Mouse (Mus musculus): ENCODE results near the gene Zfp513. TPM values are rescaled to one million over a fixed set of nuclear protein-coding genes. Genes with fewer than 3 reads are reported as not detected.

The Zfp513 gene
- total RNA-seq, 1 experiment, result 18.5 TPM

GRCm38 (mm10) chr5:31221304-31221945 is 19.3 kb upstream of the Zfp513 start:
- TF ChIP-seq ZNF384 (IDR thresholded peaks at IDR 0.05; ENCODE audit: low read depth, low read length), result no peak
- no peak for TF ChIP-seq CHD2 (IDR thresholded peaks at IDR 0.05; ENCODE audit: low read depth, low read length)
- no peak for TF ChIP-seq MAFK (IDR thresholded peaks at IDR 0.05; ENCODE audit: insufficient read depth, low read depth, low read length)
- no peak for TF ChIP-seq HCFC1 (IDR thresholded peaks at IDR 0.05; ENCODE audit: borderline replicate concordance, insufficient read depth, low read length)
- no peak for TF ChIP-seq ZC3H11A (IDR thresholded peaks at IDR 0.05; ENCODE audit: borderline replicate concordance, low read depth, low read length)
- Histone ChIP-seq H3K4me1 (ENCODE audit: control insufficient read depth in 2 of 2, insufficient read depth in 2 of 2, low read length in 2 of 2, poor library complexity in 1 of 2) (peaks cover 0 to 3% of the 10 kb centered on the region in 2 experiments; a peak in 1 of 4 replicates), H3K9me3 (ENCODE audit: control insufficient read depth, insufficient read depth, low read depth, low read length) (no peaks in the 10 kb centered on the region), H3K9ac (ENCODE audit: insufficient read depth, low read depth, low read length, poor library complexity, severe bottlenecking) (peak overlapping the region; percentile 96), H3K27ac (ENCODE audit: insufficient read depth, low read depth, low read length, poor library complexity, severe bottlenecking) (peak overlapping the region; percentile 67), H3K4me3 (ENCODE audit: insufficient read depth in 1 of 2, low read depth in 1 of 2, low read length in 2 of 2, poor library complexity in 1 of 2, severe bottlenecking in 1 of 2) (peak overlapping the region; percentile 81 to 96), H3K36me3 (ENCODE audit: control insufficient read depth, insufficient read depth, low read length, poor library complexity, severe bottlenecking) (no peaks in the 10 kb centered on the region)
- in situ Hi-C loops (cut with MboI; ENCODE audit: low sequenced_read_pairs in 2 of 2, unreplicated experiment in 2 of 2), result no loop called here
- DNase-seq (ENCODE audit: low read depth, low spot score), result peak; percentile 43

GRCm38 (mm10) chr5:31220448-31221303 is 18.6 kb upstream of the Zfp513 start, which contains the start of gene Ppm1g:
TSS of gene Ppm1g (minus strand) at chr5:31220687.
- Histone ChIP-seq H3K36me3 (ENCODE audit: control insufficient read depth, insufficient read depth, low read length, poor library complexity, severe bottlenecking) (no peaks in the 10 kb centered on the region), H3K9ac (ENCODE audit: insufficient read depth, low read depth, low read length, poor library complexity, severe bottlenecking) (peak within 1 kb of the TSS; percentile 96), H3K9me3 (ENCODE audit: control insufficient read depth, insufficient read depth, low read depth, low read length) (no peaks in the 10 kb centered on the region), H3K4me1 (ENCODE audit: control insufficient read depth in 2 of 2, insufficient read depth in 2 of 2, low read length in 2 of 2, poor library complexity in 1 of 2) (peaks cover 0 to 3% of the 10 kb centered on the region in 2 experiments; a peak in 1 of 4 replicates), H3K4me3 (ENCODE audit: insufficient read depth in 1 of 2, low read depth in 1 of 2, low read length in 2 of 2, poor library complexity in 1 of 2, severe bottlenecking in 1 of 2) (peak within 1 kb of the TSS; percentile 91 to 96), H3K27ac (ENCODE audit: insufficient read depth, low read depth, low read length, poor library complexity, severe bottlenecking) (peak within 1 kb of the TSS; percentile 67)
- TF ChIP-seq CHD2 (IDR thresholded peaks at IDR 0.05; ENCODE audit: low read depth, low read length), result peak; percentile 95
- no peak for TF ChIP-seq MAFK (IDR thresholded peaks at IDR 0.05; ENCODE audit: insufficient read depth, low read depth, low read length)
- no peak for TF ChIP-seq ZNF384 (IDR thresholded peaks at IDR 0.05; ENCODE audit: low read depth, low read length)
- peak; percentile 47; the same call in 1 of the 2 replicates for TF ChIP-seq HCFC1 (IDR thresholded peaks at IDR 0.05; ENCODE audit: borderline replicate concordance, insufficient read depth, low read length)
- TF ChIP-seq ZC3H11A (IDR thresholded peaks at IDR 0.05; ENCODE audit: borderline replicate concordance, low read depth, low read length), result no peak
- in situ Hi-C loops (cut with MboI; ENCODE audit: low sequenced_read_pairs in 2 of 2, unreplicated experiment in 2 of 2), result no loop called here
- DNase-seq (ENCODE audit: low read depth, low spot score), result peak; percentile 88

GRCm38 (mm10) chr5:31219911-31220447 is 17.9 kb upstream of the Zfp513 start:
- H3K27ac ChIP-seq (ENCODE audit: insufficient read depth, low read depth, low read length, poor library complexity, severe bottlenecking), result peak overlapping the region; percentile 67
- no peaks in the 10 kb centered on the region for H3K36me3 ChIP-seq (ENCODE audit: control insufficient read depth, insufficient read depth, low read length, poor library complexity, severe bottlenecking)
- H3K4me3 ChIP-seq (ENCODE audit: insufficient read depth in 1 of 2, low read depth in 1 of 2, low read length in 2 of 2, poor library complexity in 1 of 2, severe bottlenecking in 1 of 2), result peak overlapping the region; percentile 91 to 96
- no peak for DNase-seq (ENCODE audit: low read depth, low spot score)
- TF ChIP-seq HCFC1 (IDR thresholded peaks at IDR 0.05; ENCODE audit: borderline replicate concordance, insufficient read depth, low read length) (no peak), ZC3H11A (IDR thresholded peaks at IDR 0.05; ENCODE audit: borderline replicate concordance, low read depth, low read length) (no peak), CHD2 (IDR thresholded peaks at IDR 0.05; ENCODE audit: low read depth, low read length) (no peak), MAFK (IDR thresholded peaks at IDR 0.05; ENCODE audit: insufficient read depth, low read depth, low read length) (no peak), ZNF384 (IDR thresholded peaks at IDR 0.05; ENCODE audit: low read depth, low read length) (no peak)
- in situ Hi-C loops (cut with MboI; ENCODE audit: low sequenced_read_pairs in 2 of 2, unreplicated experiment in 2 of 2), result no loop called here
- peak overlapping the region; percentile 94 for H3K9ac ChIP-seq (ENCODE audit: insufficient read depth, low read depth, low read length, poor library complexity, severe bottlenecking)
- H3K9me3 ChIP-seq (ENCODE audit: control insufficient read depth, insufficient read depth, low read depth, low read length), result no peaks in the 10 kb centered on the region
- H3K4me1 ChIP-seq (ENCODE audit: control insufficient read depth in 2 of 2, insufficient read depth in 2 of 2, low read length in 2 of 2, poor library complexity in 1 of 2), result peaks cover 0 to 3% of the 10 kb centered on the region in 2 experiments; a peak in 1 of 4 replicates

- peaks cover 0 to 3% of the 10 kb centered on the region in 2 experiments; a peak in 1 of 4 replicates for H3K4me1 ChIP-seq (ENCODE audit: control insufficient read depth in 2 of 2, insufficient read depth in 2 of 2, low read length in 2 of 2, poor library complexity in 1 of 2)
- no peaks in the 10 kb centered on the region for H3K9me3 ChIP-seq (ENCODE audit: control insufficient read depth, insufficient read depth, low read depth, low read length)
- no peak for TF ChIP-seq CHD2 (IDR thresholded peaks at IDR 0.05; ENCODE audit: low read depth, low read length)
- TF ChIP-seq MAFK (IDR thresholded peaks at IDR 0.05; ENCODE audit: insufficient read depth, low read depth, low read length), result no peak
- no peak for TF ChIP-seq ZC3H11A (IDR thresholded peaks at IDR 0.05; ENCODE audit: borderline replicate concordance, low read depth, low read length)
- TF ChIP-seq HCFC1 (IDR thresholded peaks at IDR 0.05; ENCODE audit: borderline replicate concordance, insufficient read depth, low read length), result no peak
- no peak for TF ChIP-seq ZNF384 (IDR thresholded peaks at IDR 0.05; ENCODE audit: low read depth, low read length)
- no peaks in the 10 kb centered on the region for H3K36me3 ChIP-seq (ENCODE audit: control insufficient read depth, insufficient read depth, low read length, poor library complexity, severe bottlenecking)
- H3K4me3 ChIP-seq (ENCODE audit: insufficient read depth in 1 of 2, low read depth in 1 of 2, low read length in 2 of 2, poor library complexity in 1 of 2, severe bottlenecking in 1 of 2), result peak overlapping the region; percentile 91 to 96
- H3K9ac ChIP-seq (ENCODE audit: insufficient read depth, low read depth, low read length, poor library complexity, severe bottlenecking), result peak overlapping the region; percentile 94
- in situ Hi-C loops (cut with MboI; ENCODE audit: low sequenced_read_pairs in 2 of 2, unreplicated experiment in 2 of 2), result no loop called here
- no peak overlapping the region; the same call in 1 of the 2 replicates for H3K27ac ChIP-seq (ENCODE audit: insufficient read depth, low read depth, low read length, poor library complexity, severe bottlenecking)
- DNase-seq (ENCODE audit: low read depth, low spot score), result no peak
Measured at GRCm38 (mm10) chr5:31219474-31219873, 17.4 kb upstream of the Zfp513 start.
